Mouse (Mus musculus) hindbrain, embryonic 12.5 days (tissue): ENCODE measurements at regions not wholly inside any gene's neighbourhood (a gene's known extent, or its start where the extent isn't known, plus 50 kb on each side); places are given as distances from the start of the nearest gene placed in this dataset.
"Not testable (repeated sequence)": the region's sequence is repeated elsewhere in the genome, so short reads cannot be mapped to it uniquely, and the experiment has no call there.

Source experiments
- ATAC-seq: fragments of 200-750 bp; cut with Nextera tagmentation; 2 replicates; pipeline ENCODE4 v1.8.0; 2017; ENCODE audit warnings: moderate TSS enrichment; ENCODE audit not compliant: low FRiP score
- H3K27ac ChIP-seq: fragments of 300-500 bp; sonication (generic); 2 replicates; pipeline ENCODE4 v1.5.1; 2016; ENCODE audit warnings: mild to moderate bottlenecking
- H3K27me3 ChIP-seq: fragments of 300-500 bp; sonication (generic); 2 replicates; pipeline ENCODE4 v1.6.1; 2016; ENCODE audit warnings: mild to moderate bottlenecking
- H3K36me3 ChIP-seq: fragments of 300-500 bp; sonication (generic); 2 replicates; pipeline ENCODE4 v1.6.1; 2016; ENCODE audit warnings: mild to moderate bottlenecking
- H3K4me1 ChIP-seq: fragments of 300-500 bp; sonication (generic); 2 replicates; pipeline ENCODE4 v1.6.1; 2016
- H3K4me2 ChIP-seq: fragments of 300-500 bp; sonication (generic); replicated peaks from 2 replicates; pipeline ENCODE4 v1.6.1; 2016; ENCODE audit warnings: mild to moderate bottlenecking
- H3K4me3 ChIP-seq: fragments of 300-500 bp; sonication (generic); 2 replicates; pipeline ENCODE4 v1.5.1; 2016; ENCODE audit warnings: mild to moderate bottlenecking
- H3K9ac ChIP-seq: fragments of 300-500 bp; sonication (generic); 2 replicates; pipeline ENCODE4 v1.6.1; 2016; ENCODE audit warnings: mild to moderate bottlenecking, moderate library complexity
- H3K9me3 ChIP-seq: fragments of 300-500 bp; sonication (generic); replicated peaks from 2 replicates; pipeline ENCODE4 v1.6.1; 2016; ENCODE audit warnings: mild to moderate bottlenecking
- WGBS: fragments of 180-500 bp; shearing (Covaris S2); methylation state at CpG from one replicate; pipeline ENCODE4 v1.1.7; 2016; 5-methylcytosine and 5-hydroxymethylcytosine counted together

DNA sequence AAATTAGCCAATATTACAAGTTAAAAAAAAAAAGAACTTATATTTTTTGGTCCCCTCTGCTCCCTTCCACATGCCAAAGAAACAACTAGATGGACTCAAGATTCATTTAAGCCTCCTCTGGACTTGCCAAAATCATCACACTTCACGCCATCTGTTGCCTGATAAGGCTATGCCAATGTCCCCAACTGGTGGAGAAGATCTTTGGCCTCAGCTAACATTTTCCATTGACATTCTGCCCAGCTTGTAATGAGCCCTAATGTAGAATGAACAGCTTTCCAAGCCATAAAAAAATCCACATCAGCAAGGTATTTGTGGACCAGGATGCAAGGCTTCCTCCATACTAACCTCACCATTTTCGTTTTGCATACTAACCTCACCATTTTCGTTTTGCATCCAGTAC, 531.2 kb downstream of the Synb start:
- no peaks in the 10 kb centered on the region for H3K27me3 ChIP-seq
- H3K4me3 ChIP-seq: no peak overlapping the region
- WGBS: 78% methylated on average over 3 of the region's 3 CpGs
- ATAC-seq: no peak
- H3K27ac ChIP-seq: no peak overlapping the region
- no peaks in the 10 kb centered on the region for H3K4me1 ChIP-seq
- no peak overlapping the region for H3K4me2 ChIP-seq
- H3K36me3 ChIP-seq: no peaks in the 10 kb centered on the region
- H3K9me3 ChIP-seq: no peaks in the 10 kb centered on the region
- no peak overlapping the region for H3K9ac ChIP-seq

DNA sequence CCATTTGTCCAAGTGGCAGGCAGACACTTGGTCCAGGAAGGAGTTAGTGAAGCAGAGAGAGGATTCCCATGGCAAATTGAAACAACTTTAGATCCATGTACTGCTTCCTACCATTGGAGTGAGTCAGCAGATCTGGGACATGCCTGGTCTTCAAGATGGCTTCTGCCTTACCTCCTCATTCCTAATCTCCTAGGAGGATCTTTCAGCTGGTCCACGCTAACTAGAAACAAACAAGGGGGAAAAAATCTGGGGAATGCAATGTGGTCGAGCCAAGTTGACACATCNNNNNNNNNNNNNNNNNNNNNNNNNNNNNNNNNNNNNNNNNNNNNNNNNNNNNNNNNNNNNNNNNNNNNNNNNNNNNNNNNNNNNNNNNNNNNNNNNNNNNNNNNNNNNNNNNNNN, 549.4 kb downstream of the Synb start:
- no peak overlapping the region for H3K4me3 ChIP-seq
- no peak for ATAC-seq
- H3K4me1 ChIP-seq: no peaks in the 10 kb centered on the region
- no peak overlapping the region for H3K9ac ChIP-seq
- WGBS: 68% methylated on average over 2 of the region's 2 CpGs
- H3K9me3 ChIP-seq: no peaks in the 10 kb centered on the region
- no peak overlapping the region for H3K27ac ChIP-seq
- H3K36me3 ChIP-seq: no peaks in the 10 kb centered on the region
- H3K4me2 ChIP-seq: no peak overlapping the region
- no peaks in the 10 kb centered on the region for H3K27me3 ChIP-seq

DNA sequence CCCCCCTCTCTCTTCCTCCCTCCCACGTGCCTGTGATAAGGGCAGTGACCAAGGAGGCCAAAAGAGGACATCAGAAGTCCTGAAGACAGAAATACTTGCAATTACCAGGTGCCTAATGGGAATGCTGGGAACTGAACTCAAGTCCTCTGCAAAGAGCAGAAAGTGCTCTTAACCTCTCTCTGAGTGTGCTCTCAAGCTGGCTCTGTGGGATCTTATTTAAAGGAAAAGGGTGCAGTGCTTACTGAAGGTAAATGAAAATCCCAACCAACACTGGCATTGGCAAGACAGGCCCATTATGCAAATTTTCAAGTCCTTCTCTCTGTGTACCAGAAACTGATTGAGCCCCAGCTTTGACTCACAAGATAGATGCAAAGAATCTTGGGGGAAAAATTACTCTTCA, 555.6 kb downstream of the Synb start:
- no peak overlapping the region for H3K9ac ChIP-seq
- no CpG with 5 or more reads among the region's 1 CpGs for WGBS
- no peak for ATAC-seq

DNA sequence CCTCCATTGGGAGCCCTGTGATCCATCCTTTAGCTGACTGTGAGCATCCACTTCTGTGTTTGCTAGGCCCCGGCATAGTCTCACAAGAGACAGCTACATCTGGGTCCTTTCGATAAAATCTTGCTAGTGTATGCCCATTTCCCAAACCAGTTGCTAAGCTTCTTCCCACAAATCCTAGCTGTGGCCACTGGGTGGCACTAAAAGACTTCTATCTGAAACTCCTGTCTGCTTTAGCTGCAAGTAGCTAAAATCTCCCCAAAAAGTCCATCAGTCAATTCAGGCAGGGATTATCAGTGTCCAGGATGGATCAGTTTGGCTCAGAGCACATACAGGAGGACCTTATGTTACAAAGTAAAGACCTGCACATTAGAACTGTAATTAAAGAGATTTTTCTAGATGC, 558.3 kb downstream of the Synb start:
- H3K9me3 ChIP-seq, H3K4me2 ChIP-seq, H3K4me3 ChIP-seq, H3K4me1 ChIP-seq, ATAC-seq, H3K27ac ChIP-seq, H3K9ac ChIP-seq, H3K36me3 ChIP-seq, H3K27me3 ChIP-seq: not testable (repeated sequence)
- WGBS: 51% methylated on average over 2 of the region's 2 CpGs

More for the DNA sequence above, 555.6 kb downstream of the Synb start:
- H3K27me3 ChIP-seq: no peaks in the 10 kb centered on the region
- no peaks in the 10 kb centered on the region for H3K4me1 ChIP-seq
- no peak overlapping the region for H3K4me3 ChIP-seq
- H3K36me3 ChIP-seq: no peaks in the 10 kb centered on the region
- H3K4me2 ChIP-seq: no peak overlapping the region
- H3K9me3 ChIP-seq: no peaks in the 10 kb centered on the region
- no peak overlapping the region for H3K27ac ChIP-seq

DNA sequence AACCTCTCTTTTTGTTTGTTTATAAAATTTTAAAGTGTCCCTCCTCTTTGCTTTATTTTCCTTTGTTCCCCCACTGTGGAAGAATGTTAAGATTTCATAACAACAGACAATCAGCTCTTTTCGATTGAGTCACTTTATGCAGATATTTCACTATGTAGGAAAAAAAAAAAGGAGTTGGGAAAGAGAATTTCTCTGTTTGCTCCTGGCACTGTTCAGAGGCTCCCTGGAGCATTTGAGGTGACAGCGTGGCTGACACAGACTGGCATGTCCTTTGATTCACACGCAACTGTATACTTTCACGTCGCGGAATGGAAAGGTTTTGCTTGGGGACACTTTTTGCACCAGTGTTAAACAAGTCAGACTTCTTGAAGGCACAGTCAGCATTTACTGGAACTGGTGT, 572.9 kb downstream of the Synb start:
- no peak for ATAC-seq
- H3K27ac ChIP-seq: no peak overlapping the region
- 69% methylated on average over 6 of the region's 6 CpGs for WGBS

DNA sequence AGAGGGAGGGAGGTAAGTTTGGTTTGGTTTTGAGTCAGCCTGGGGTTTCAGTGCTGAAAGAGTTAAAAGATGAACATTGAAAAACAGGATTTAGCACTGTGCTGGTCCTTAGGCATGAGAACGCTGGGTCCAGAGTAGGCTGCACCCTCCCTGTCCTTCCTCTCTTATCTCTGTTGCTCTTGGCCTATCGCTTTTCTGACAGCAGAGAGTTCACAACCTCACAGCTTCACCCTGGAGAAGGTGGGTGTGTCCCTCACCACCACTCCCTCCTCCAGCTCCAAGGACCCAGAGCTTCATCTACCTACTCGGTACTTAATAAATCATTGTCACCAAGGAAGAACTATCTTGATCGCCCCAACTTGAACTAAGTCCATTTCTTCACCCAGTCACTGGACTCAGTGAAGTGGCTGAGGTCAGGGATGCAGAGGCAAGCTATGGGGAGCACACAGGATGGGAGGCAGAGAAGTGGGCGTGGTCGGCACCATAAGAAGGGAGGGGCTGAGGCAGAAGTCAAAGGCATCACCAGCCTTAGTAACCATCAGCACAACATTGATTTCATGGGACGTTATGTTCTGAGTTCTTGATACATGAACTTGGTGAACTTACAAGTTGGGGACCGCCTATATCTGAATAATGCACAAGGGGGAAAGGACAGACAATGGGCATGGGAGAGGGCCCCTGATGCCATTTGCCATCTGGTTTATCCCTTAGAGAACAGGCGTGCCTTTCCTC, 574.5 kb downstream of the Synb start:
- Histone ChIP-seq H3K27ac (no peak overlapping the region), H3K4me3 (no peak overlapping the region), H3K9ac (no peak overlapping the region), H3K4me1 (no peaks in the 10 kb centered on the region), H3K27me3 (no peaks in the 10 kb centered on the region), H3K9me3 (no peaks in the 10 kb centered on the region), H3K4me2 (no peak overlapping the region), H3K36me3 (no peaks in the 10 kb centered on the region)
- 85% methylated on average over 9 of the region's 9 CpGs for WGBS
- ATAC-seq: no peak

More for the DNA sequence above, 572.9 kb downstream of the Synb start:
- H3K36me3 ChIP-seq: no peaks in the 10 kb centered on the region
- no peaks in the 10 kb centered on the region for H3K9me3 ChIP-seq
- H3K9ac ChIP-seq: no peak overlapping the region
- no peaks in the 10 kb centered on the region for H3K4me1 ChIP-seq
- no peaks in the 10 kb centered on the region for H3K27me3 ChIP-seq
- H3K4me3 ChIP-seq: no peak overlapping the region
- no peak overlapping the region for H3K4me2 ChIP-seq

DNA sequence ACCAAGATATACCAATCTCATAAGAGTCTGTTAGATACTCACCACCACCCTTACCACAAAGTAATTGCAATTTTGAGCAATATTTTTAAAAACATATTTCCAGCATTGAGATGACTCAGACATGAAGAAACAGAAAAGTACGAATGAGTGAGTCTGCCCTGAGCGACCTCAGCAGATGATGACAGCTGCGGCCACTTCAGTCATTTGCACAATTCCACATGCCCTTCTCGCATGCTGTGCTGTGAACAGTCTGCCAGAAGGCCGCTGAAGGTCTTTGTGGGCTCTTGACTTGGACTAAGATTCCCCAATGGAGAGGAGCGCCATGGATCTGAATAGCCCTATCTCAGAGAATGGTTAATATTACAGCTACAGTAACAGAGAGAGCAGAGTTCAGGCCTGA, 575.3 kb downstream of the Synb start:
- ATAC-seq: no peak
- WGBS: 89% methylated on average over 6 of the region's 6 CpGs
- H3K9ac ChIP-seq: no peak overlapping the region

More for the DNA sequence above, 575.3 kb downstream of the Synb start:
- Histone ChIP-seq H3K27me3 (no peaks in the 10 kb centered on the region), H3K36me3 (no peaks in the 10 kb centered on the region), H3K27ac (no peak overlapping the region), H3K9me3 (no peaks in the 10 kb centered on the region), H3K4me1 (no peaks in the 10 kb centered on the region), H3K4me2 (no peak overlapping the region), H3K4me3 (no peak overlapping the region)
